Mouse (Mus musculus) yolk sac, embryonic 10.5 days (tissue): Measurements from ENCODE around the gene Slc2a9.

Source experiments
- DNase-seq: peaks from one replicate; pipeline ENCODE4 v3.0.0-alpha.2; 2017; ENCODE audit warnings: low spot score

The Slc2a9 gene

GRCm38 (mm10) chr5:38469891-38470578, 32.9 kb downstream of the Slc2a9 start:
- DNase-seq, result peak; percentile 67

GRCm38 (mm10) chr5:38466569-38467110, 36.3 kb downstream of the Slc2a9 start:
- DNase-seq, result no peak

GRCm38 (mm10) chr5:38461261-38461660, 41.7 kb downstream of the Slc2a9 start:
- no peak for DNase-seq

- no peak for DNase-seq
These were observed 52.0 kb downstream of the Slc2a9 start for GRCm38 (mm10) chr5:38450936-38451335.

- no peak for DNase-seq
These were observed 53.3 kb downstream of the Slc2a9 start for GRCm38 (mm10) chr5:38449607-38450006.

- DNase-seq, result no peak
These were observed 54.8 kb downstream of the Slc2a9 start for GRCm38 (mm10) chr5:38448121-38448520.

GRCm38 (mm10) chr5:38446316-38446975, 56.5 kb downstream of the Slc2a9 start:
- no peak for DNase-seq

GRCm38 (mm10) chr5:38441088-38441839, 61.7 kb downstream of the Slc2a9 start:
- no peak for DNase-seq

GRCm38 (mm10) chr5:38440252-38441005, 62.5 kb downstream of the Slc2a9 start:
- DNase-seq, result no peak

GRCm38 (mm10) chr5:38436681-38437080, 66.3 kb downstream of the Slc2a9 start:
- no peak for DNase-seq

- DNase-seq, result no peak
These were observed 68.1 kb downstream of the Slc2a9 start for GRCm38 (mm10) chr5:38434875-38435274.

- DNase-seq, result no peak
These were observed 71.7 kb downstream of the Slc2a9 start for GRCm38 (mm10) chr5:38431201-38431600.

GRCm38 (mm10) chr5:38429106-38429505, 73.8 kb downstream of the Slc2a9 start:
- no peak for DNase-seq

- DNase-seq, result no peak
These were observed 75.2 kb downstream of the Slc2a9 start for GRCm38 (mm10) chr5:38427757-38428156.

- DNase-seq, result peak; percentile 30
These were observed 77.4 kb downstream of the Slc2a9 start for GRCm38 (mm10) chr5:38425569-38425968.

GRCm38 (mm10) chr5:38422426-38422825, 80.5 kb downstream of the Slc2a9 start:
- no peak for DNase-seq

GRCm38 (mm10) chr5:38418799-38419198, 84.1 kb downstream of the Slc2a9 start:
- no peak for DNase-seq

- no peak for DNase-seq
These were observed 99.3 kb downstream of the Slc2a9 start for GRCm38 (mm10) chr5:38403612-38404011.

- DNase-seq, result no peak
These were observed 100.7 kb downstream of the Slc2a9 start for GRCm38 (mm10) chr5:38402288-38402687.

GRCm38 (mm10) chr5:38388857-38389256, 114.1 kb downstream of the Slc2a9 start:
- no peak for DNase-seq

GRCm38 (mm10) chr5:38388420-38388823, 114.5 kb downstream of the Slc2a9 start:
- no peak for DNase-seq

- no peak for DNase-seq
These were observed 123.0 kb downstream of the Slc2a9 start for GRCm38 (mm10) chr5:38379970-38380369.
